Mouse (Mus musculus) heart, postnatal 0 days (tissue): ENCODE measurements around the gene Crybg3.

Experiments
- CTCF ChIP-seq: IDR thresholded peaks from 2 replicates; pipeline ENCODE4 v1.5.1; 2016; ENCODE audit warnings: antibody characterized with exemption, control low read depth, low read depth
- EP300 ChIP-seq: IDR thresholded peaks from 2 replicates; pipeline ENCODE4 v1.6.1; 2016; ENCODE audit warnings: antibody characterized with exemption, low read depth

- TF ChIP-seq CTCF (no peak), EP300 (no peak)
These were observed 151.7 kb downstream of the Crybg3 start for GRCm38 (mm10) chr16:59449092-59449491.
